Mouse (Mus musculus): ENCODE measurements around the gene Jmjd1c. TPM values are rescaled to one million over a fixed set of nuclear protein-coding genes. Genes with fewer than 3 reads are reported as not detected.
"Not testable (repeated sequence)": the region's sequence is repeated elsewhere in the genome, so short reads cannot be mapped to it uniquely, and the experiment has no call there.

Gene Jmjd1c
- polyA plus RNA-seq, 1 experiment from 2014 or later = 42.4 TPM

GRCm38 (mm10) chr10:67106400-67106799 is 10.5 kb downstream of the Jmjd1c start:
- Histone ChIP-seq H3K9me3 (ENCODE audit: control insufficient read depth, low read length) (no peaks in the 10 kb centered on the region), H3K9ac (ENCODE audit: low read length) (no peak overlapping the region), H3K4me2 (ENCODE audit: low read length) (no peak overlapping the region), H3K36me3 (ENCODE audit: control insufficient read depth, insufficient read depth, low read length) (peaks cover 18% of the 10 kb centered on the region; the same call in 1 of the 2 replicates), H3K4me3 (ENCODE audit: control insufficient read depth in 1 of 2, insufficient read depth in 1 of 2, low read depth in 1 of 2, low read length in 2 of 2) (no peak overlapping the region), H3K27ac (replicated peaks in 1 of 2; ENCODE audit: control insufficient read depth in 1 of 2, insufficient read depth in 1 of 2, low read depth in 2 of 2, low read length in 2 of 2) (no peak overlapping the region), H3K27me3 (ENCODE audit: control insufficient read depth, insufficient read depth, low read length) (no peaks in the 10 kb centered on the region), H3K4me1 (ENCODE audit: control insufficient read depth in 2 of 2, insufficient read depth in 2 of 2, low read length in 2 of 2) (peaks cover 57 to 84% of the 10 kb centered on the region in 2 experiments)
- WGBS = 61% methylated on average over 6 of the region's 6 CpGs
- ATAC-seq (ENCODE audit: insufficient number of reproducible peaks, insufficient read depth, low FRiP score, low read depth) = no peak

- H3K36me3 ChIP-seq (ENCODE audit: control insufficient read depth, insufficient read depth, low read length) = peaks cover 16% of the 10 kb centered on the region; the same call in 1 of the 2 replicates
- no peak overlapping the region for H3K4me3 ChIP-seq (ENCODE audit: control insufficient read depth in 1 of 2, insufficient read depth in 1 of 2, low read depth in 1 of 2, low read length in 2 of 2)
- no peak for ATAC-seq (ENCODE audit: insufficient number of reproducible peaks, insufficient read depth, low FRiP score, low read depth)
- WGBS = 74% methylated on average over 9 of the region's 9 CpGs
- H3K27ac ChIP-seq (replicated peaks in 1 of 2; ENCODE audit: control insufficient read depth in 1 of 2, insufficient read depth in 1 of 2, low read depth in 2 of 2, low read length in 2 of 2) = no peak overlapping the region
- no peak overlapping the region for H3K4me2 ChIP-seq (ENCODE audit: low read length)
- no peak overlapping the region for H3K9ac ChIP-seq (ENCODE audit: low read length)
- no peaks in the 10 kb centered on the region for H3K27me3 ChIP-seq (ENCODE audit: control insufficient read depth, insufficient read depth, low read length)
- peaks cover 59 to 84% of the 10 kb centered on the region in 2 experiments for H3K4me1 ChIP-seq (ENCODE audit: control insufficient read depth in 2 of 2, insufficient read depth in 2 of 2, low read length in 2 of 2)
- H3K9me3 ChIP-seq (ENCODE audit: control insufficient read depth, low read length) = no peaks in the 10 kb centered on the region
These were observed 11.3 kb downstream of the Jmjd1c start for GRCm38 (mm10) chr10:67107017-67107761.

DNA sequence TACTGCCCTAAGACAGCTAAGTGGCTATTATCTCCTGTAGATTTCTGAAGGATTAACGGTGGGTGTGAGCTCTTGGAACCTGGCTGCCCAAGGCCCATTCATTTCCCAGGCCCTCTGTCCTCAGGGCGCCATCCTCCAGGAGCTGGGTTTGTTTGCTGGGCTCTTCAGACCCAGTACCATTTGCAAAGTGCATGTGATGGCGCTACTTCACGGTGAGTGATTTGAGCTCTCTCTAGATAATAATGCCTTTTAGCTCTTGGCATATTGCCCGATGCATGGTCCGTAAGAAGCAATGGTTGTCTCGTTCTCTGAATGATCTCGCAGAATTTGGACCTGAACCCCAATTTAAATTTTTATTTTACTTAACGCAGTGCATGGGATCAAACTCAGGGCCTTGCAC is 12.2 kb downstream of the Jmjd1c start:
- Histone ChIP-seq H3K9me3 (ENCODE audit: control insufficient read depth, low read length) (no peaks in the 10 kb centered on the region), H3K27me3 (ENCODE audit: control insufficient read depth, insufficient read depth, low read length) (no peaks in the 10 kb centered on the region), H3K4me1 (ENCODE audit: control insufficient read depth in 2 of 2, insufficient read depth in 2 of 2, low read length in 2 of 2) (peaks cover 57 to 78% of the 10 kb centered on the region in 2 experiments), H3K36me3 (ENCODE audit: control insufficient read depth, insufficient read depth, low read length) (peaks cover 16% of the 10 kb centered on the region; the same call in 1 of the 2 replicates), H3K9ac (ENCODE audit: low read length) (no peak overlapping the region), H3K4me2 (ENCODE audit: low read length) (no peak overlapping the region), H3K27ac (replicated peaks in 1 of 2; ENCODE audit: control insufficient read depth in 1 of 2, insufficient read depth in 1 of 2, low read depth in 2 of 2, low read length in 2 of 2) (no peak overlapping the region), H3K4me3 (ENCODE audit: control insufficient read depth in 1 of 2, insufficient read depth in 1 of 2, low read depth in 1 of 2, low read length in 2 of 2) (no peak overlapping the region)
- WGBS = 61% methylated on average over 9 of the region's 9 CpGs
- no peak for ATAC-seq (ENCODE audit: insufficient number of reproducible peaks, insufficient read depth, low FRiP score, low read depth)

DNA sequence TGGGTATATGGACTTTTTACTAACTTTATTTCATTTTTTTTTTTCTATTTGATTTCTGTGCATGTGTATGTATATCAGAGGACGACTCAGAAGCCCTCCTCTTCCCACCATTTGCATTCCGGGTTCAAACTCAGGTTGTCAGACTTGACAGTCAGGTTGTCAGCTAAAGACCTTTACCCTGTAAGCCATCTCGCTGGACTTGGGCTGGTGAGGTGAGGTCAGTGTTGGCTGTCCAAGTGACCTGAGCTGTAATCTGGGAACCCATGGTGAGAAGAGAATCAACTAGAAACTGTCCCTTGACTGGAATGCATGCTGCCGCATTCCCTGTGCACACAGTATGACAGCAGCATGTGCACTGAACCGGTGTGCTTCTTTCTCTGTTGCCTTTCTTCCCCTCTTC is 13.7 kb downstream of the Jmjd1c start:
- no peak overlapping the region for H3K4me3 ChIP-seq (ENCODE audit: control insufficient read depth in 1 of 2, insufficient read depth in 1 of 2, low read depth in 1 of 2, low read length in 2 of 2)
- H3K4me2 ChIP-seq (ENCODE audit: low read length) = no peak overlapping the region
- no peak overlapping the region for H3K27ac ChIP-seq (replicated peaks in 1 of 2; ENCODE audit: control insufficient read depth in 1 of 2, insufficient read depth in 1 of 2, low read depth in 2 of 2, low read length in 2 of 2)
- 78% methylated on average over 5 of the region's 5 CpGs for WGBS
- H3K9me3 ChIP-seq (ENCODE audit: control insufficient read depth, low read length) = 0 out of 2 replicates have a peak, but pooled peaks cover 3% of the 10 kb centered on the region
- ATAC-seq (ENCODE audit: insufficient number of reproducible peaks, insufficient read depth, low FRiP score, low read depth) = no peak
- H3K36me3 ChIP-seq (ENCODE audit: control insufficient read depth, insufficient read depth, low read length) = peaks cover 16% of the 10 kb centered on the region; the same call in 1 of the 2 replicates
- H3K4me1 ChIP-seq (ENCODE audit: control insufficient read depth in 2 of 2, insufficient read depth in 2 of 2, low read length in 2 of 2) = peaks cover 42 to 64% of the 10 kb centered on the region in 2 experiments
- H3K9ac ChIP-seq (ENCODE audit: low read length) = no peak overlapping the region
- no peaks in the 10 kb centered on the region for H3K27me3 ChIP-seq (ENCODE audit: control insufficient read depth, insufficient read depth, low read length)

DNA sequence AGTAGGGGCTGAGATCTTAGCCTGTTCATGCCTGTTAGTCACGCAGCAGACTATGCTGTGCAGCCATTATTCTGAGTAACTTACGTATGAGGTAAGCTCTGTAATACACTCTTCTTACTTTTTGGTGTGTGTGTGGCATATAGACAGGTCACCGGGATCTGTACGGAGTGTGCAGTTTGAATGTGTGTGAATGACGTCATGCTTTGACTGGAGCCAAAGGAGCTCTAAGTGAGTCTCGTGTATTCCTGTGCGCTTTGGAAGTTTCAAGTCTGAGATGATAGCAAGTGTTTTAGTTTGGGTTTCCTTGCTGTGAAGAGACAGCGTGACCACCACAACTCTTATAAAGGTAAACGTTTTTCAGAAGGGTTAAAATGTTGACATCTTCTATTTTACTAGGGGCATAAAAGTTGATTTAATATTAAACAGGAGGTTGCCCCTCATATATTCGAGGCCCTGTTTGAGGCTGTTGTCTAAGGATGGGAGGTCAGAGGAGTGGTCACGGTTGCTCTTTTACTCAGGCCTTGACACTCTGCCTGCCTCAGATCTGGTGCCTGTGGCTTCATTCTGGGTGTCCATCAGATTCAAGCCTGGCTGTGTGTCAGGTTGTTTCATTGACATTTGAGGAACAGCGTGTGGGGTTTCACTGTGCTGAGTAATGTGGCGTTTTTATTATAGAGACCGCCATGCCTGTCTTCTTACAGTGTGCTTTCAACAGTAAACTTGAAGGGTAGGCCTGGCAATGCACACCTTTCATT is 15.3 kb downstream of the Jmjd1c start:
- H3K36me3 ChIP-seq (ENCODE audit: control insufficient read depth, insufficient read depth, low read length) = peaks cover 16% of the 10 kb centered on the region; the same call in 1 of the 2 replicates
- H3K27ac ChIP-seq (replicated peaks in 1 of 2; ENCODE audit: control insufficient read depth in 1 of 2, insufficient read depth in 1 of 2, low read depth in 2 of 2, low read length in 2 of 2) = no peak overlapping the region
- H3K9me3 ChIP-seq (ENCODE audit: control insufficient read depth, low read length) = 0 out of 2 replicates have a peak, but pooled peaks cover 3% of the 10 kb centered on the region
- no peak overlapping the region for H3K4me2 ChIP-seq (ENCODE audit: low read length)
- ATAC-seq (ENCODE audit: insufficient number of reproducible peaks, insufficient read depth, low FRiP score, low read depth) = no peak
- no peak overlapping the region for H3K9ac ChIP-seq (ENCODE audit: low read length)
- no peak overlapping the region for H3K4me3 ChIP-seq (ENCODE audit: control insufficient read depth in 1 of 2, insufficient read depth in 1 of 2, low read depth in 1 of 2, low read length in 2 of 2)
- H3K4me1 ChIP-seq (ENCODE audit: control insufficient read depth in 2 of 2, insufficient read depth in 2 of 2, low read length in 2 of 2) = peaks cover 42 to 64% of the 10 kb centered on the region in 2 experiments
- H3K27me3 ChIP-seq (ENCODE audit: control insufficient read depth, insufficient read depth, low read length) = no peaks in the 10 kb centered on the region
- WGBS = 62% methylated on average over 14 of the region's 14 CpGs

- H3K9ac ChIP-seq (ENCODE audit: low read length) = no peak overlapping the region
- peaks cover 16% of the 10 kb centered on the region; the same call in 1 of the 2 replicates for H3K36me3 ChIP-seq (ENCODE audit: control insufficient read depth, insufficient read depth, low read length)
- H3K4me3 ChIP-seq (ENCODE audit: control insufficient read depth in 1 of 2, insufficient read depth in 1 of 2, low read depth in 1 of 2, low read length in 2 of 2) = no peak overlapping the region
- H3K27ac ChIP-seq (replicated peaks in 1 of 2; ENCODE audit: control insufficient read depth in 1 of 2, insufficient read depth in 1 of 2, low read depth in 2 of 2, low read length in 2 of 2) = no peak overlapping the region
- no peak overlapping the region for H3K4me2 ChIP-seq (ENCODE audit: low read length)
- no peaks in the 10 kb centered on the region for H3K27me3 ChIP-seq (ENCODE audit: control insufficient read depth, insufficient read depth, low read length)
- 0 out of 2 replicates have a peak, but pooled peaks cover 3% of the 10 kb centered on the region for H3K9me3 ChIP-seq (ENCODE audit: control insufficient read depth, low read length)
- ATAC-seq (ENCODE audit: insufficient number of reproducible peaks, insufficient read depth, low FRiP score, low read depth) = no peak
- WGBS = 53% methylated on average over 5 of the region's 5 CpGs
- peaks cover 39 to 64% of the 10 kb centered on the region in 2 experiments for H3K4me1 ChIP-seq (ENCODE audit: control insufficient read depth in 2 of 2, insufficient read depth in 2 of 2, low read length in 2 of 2)
These were observed 15.9 kb downstream of the Jmjd1c start for GRCm38 (mm10) chr10:67111799-67112177.

- not testable (repeated sequence) for H3K9ac ChIP-seq (ENCODE audit: low read length); H3K27me3 ChIP-seq (ENCODE audit: control insufficient read depth, insufficient read depth, low read length); H3K4me3 ChIP-seq (ENCODE audit: control insufficient read depth in 1 of 2, insufficient read depth in 1 of 2, low read depth in 1 of 2, low read length in 2 of 2); H3K4me2 ChIP-seq (ENCODE audit: low read length); H3K27ac ChIP-seq (replicated peaks in 1 of 2; ENCODE audit: control insufficient read depth in 1 of 2, insufficient read depth in 1 of 2, low read depth in 2 of 2, low read length in 2 of 2); H3K9me3 ChIP-seq (ENCODE audit: control insufficient read depth, low read length); ATAC-seq (ENCODE audit: insufficient number of reproducible peaks, insufficient read depth, low FRiP score, low read depth)
- peaks cover 11% of the 10 kb centered on the region; the same call in 1 of the 2 replicates for H3K36me3 ChIP-seq (ENCODE audit: control insufficient read depth, insufficient read depth, low read length)
- WGBS = 87% methylated on average over 5 of the region's 5 CpGs
- H3K4me1 ChIP-seq (ENCODE audit: control insufficient read depth in 2 of 2, insufficient read depth in 2 of 2, low read length in 2 of 2) = peaks cover 31 to 64% of the 10 kb centered on the region in 2 experiments
These were observed 17.0 kb downstream of the Jmjd1c start for GRCm38 (mm10) chr10:67112967-67113366.

All from heart, embryonic 14.5 days (tissue).